Mouse (Mus musculus): ENCODE data around the gene Wif1. TPM values are rescaled to one million over a fixed set of nuclear protein-coding genes. Genes with fewer than 3 reads are reported as not detected.
A peak's percentile ranks its signal among the peaks of the same experiment; 100 is the strongest.

Wif1 gene
- polyA plus RNA-seq, 1 experiment from 2014 or later, result 1.1 TPM

- Histone ChIP-seq H3K27me3 (ENCODE audit: control insufficient read depth, insufficient read depth, low read length) (peaks cover 13% of the 10 kb centered on the region; the same call in 1 of the 2 replicates), H3K9me3 (replicated peaks; ENCODE audit: control insufficient read depth, low read length) (no peaks in the 10 kb centered on the region), H3K4me3 (ENCODE audit: low read depth, low read length) (peak overlapping the region; percentile 59), H3K36me3 (ENCODE audit: control insufficient read depth, insufficient read depth, low read length) (no peaks in the 10 kb centered on the region), H3K9ac (ENCODE audit: low read depth, low read length) (no peak overlapping the region; the same call in 1 of the 2 replicates), H3K27ac (ENCODE audit: low read depth, low read length) (no peak overlapping the region), H3K4me1 (ENCODE audit: control insufficient read depth, insufficient read depth, low read length) (peaks cover 5% of the 10 kb centered on the region), H3K4me2 (peak overlapping the region; percentile 97)
- no peak for ATAC-seq (replicated peaks; ENCODE audit: insufficient number of reproducible peaks, low FRiP score, low TSS enrichment)
- WGBS (ENCODE audit: insufficient replicate concordance), result 17% methylated on average over 5 of the region's 5 CpGs
These were observed 798 bp downstream of the Wif1 start for GRCm38 (mm10) chr10:121034569-121034947.

GRCm38 (mm10) chr10:121038556-121039284 lies 5.0 kb downstream of the Wif1 start:
- peaks cover 5% of the 10 kb centered on the region for H3K4me1 ChIP-seq (ENCODE audit: control insufficient read depth, insufficient read depth, low read length)
- no peak overlapping the region for H3K9ac ChIP-seq (ENCODE audit: low read depth, low read length)
- H3K9me3 ChIP-seq (replicated peaks; ENCODE audit: control insufficient read depth, low read length), result no peaks in the 10 kb centered on the region
- peaks cover 9% of the 10 kb centered on the region; the same call in 1 of the 2 replicates for H3K27me3 ChIP-seq (ENCODE audit: control insufficient read depth, insufficient read depth, low read length)
- no peak overlapping the region for H3K4me3 ChIP-seq (ENCODE audit: low read depth, low read length)
- no peaks in the 10 kb centered on the region for H3K36me3 ChIP-seq (ENCODE audit: control insufficient read depth, insufficient read depth, low read length)
- no peak for ATAC-seq (replicated peaks; ENCODE audit: insufficient number of reproducible peaks, low FRiP score, low TSS enrichment)
- 81% methylated on average over 4 of the region's 4 CpGs for WGBS (ENCODE audit: insufficient replicate concordance)
- H3K27ac ChIP-seq (ENCODE audit: low read depth, low read length), result no peak overlapping the region
- H3K4me2 ChIP-seq, result no peak overlapping the region

- Histone ChIP-seq H3K36me3 (ENCODE audit: control insufficient read depth, insufficient read depth, low read length) (no peaks in the 10 kb centered on the region), H3K4me1 (ENCODE audit: control insufficient read depth, insufficient read depth, low read length) (no peaks in the 10 kb centered on the region), H3K9ac (ENCODE audit: low read depth, low read length) (no peak overlapping the region), H3K27me3 (ENCODE audit: control insufficient read depth, insufficient read depth, low read length) (peaks cover 2% of the 10 kb centered on the region; the same call in 1 of the 2 replicates), H3K4me2 (no peak overlapping the region), H3K27ac (ENCODE audit: low read depth, low read length) (no peak overlapping the region), H3K9me3 (replicated peaks; ENCODE audit: control insufficient read depth, low read length) (no peaks in the 10 kb centered on the region), H3K4me3 (ENCODE audit: low read depth, low read length) (no peak overlapping the region)
- no peak for ATAC-seq (replicated peaks; ENCODE audit: insufficient number of reproducible peaks, low FRiP score, low TSS enrichment)
- 74% methylated on average over 14 of the region's 14 CpGs for WGBS (ENCODE audit: insufficient replicate concordance)
These were observed 7.2 kb downstream of the Wif1 start for GRCm38 (mm10) chr10:121040911-121041310.

- Histone ChIP-seq H3K9me3 (replicated peaks; ENCODE audit: control insufficient read depth, low read length) (no peaks in the 10 kb centered on the region), H3K27me3 (ENCODE audit: control insufficient read depth, insufficient read depth, low read length) (no peaks in the 10 kb centered on the region), H3K4me3 (ENCODE audit: low read depth, low read length) (no peak overlapping the region), H3K9ac (ENCODE audit: low read depth, low read length) (no peak overlapping the region), H3K27ac (ENCODE audit: low read depth, low read length) (no peak overlapping the region), H3K36me3 (ENCODE audit: control insufficient read depth, insufficient read depth, low read length) (no peaks in the 10 kb centered on the region), H3K4me2 (no peak overlapping the region), H3K4me1 (ENCODE audit: control insufficient read depth, insufficient read depth, low read length) (no peaks in the 10 kb centered on the region)
- no peak for ATAC-seq (replicated peaks; ENCODE audit: insufficient number of reproducible peaks, low FRiP score, low TSS enrichment)
- 78% methylated on average over 10 of the region's 10 CpGs for WGBS (ENCODE audit: insufficient replicate concordance)
These were observed 13.7 kb downstream of the Wif1 start for GRCm38 (mm10) chr10:121047440-121047839.

- no peaks in the 10 kb centered on the region for H3K9me3 ChIP-seq (replicated peaks; ENCODE audit: control insufficient read depth, low read length)
- H3K9ac ChIP-seq (ENCODE audit: low read depth, low read length), result no peak overlapping the region
- H3K4me2 ChIP-seq, result no peak overlapping the region
- 87% methylated on average over 6 of the region's 6 CpGs for WGBS (ENCODE audit: insufficient replicate concordance)
- no peaks in the 10 kb centered on the region for H3K27me3 ChIP-seq (ENCODE audit: control insufficient read depth, insufficient read depth, low read length)
- H3K4me3 ChIP-seq (ENCODE audit: low read depth, low read length), result no peak overlapping the region
- H3K27ac ChIP-seq (ENCODE audit: low read depth, low read length), result no peak overlapping the region
- no peaks in the 10 kb centered on the region for H3K36me3 ChIP-seq (ENCODE audit: control insufficient read depth, insufficient read depth, low read length)
- peaks cover 17% of the 10 kb centered on the region for H3K4me1 ChIP-seq (ENCODE audit: control insufficient read depth, insufficient read depth, low read length)
- no peak for ATAC-seq (replicated peaks; ENCODE audit: insufficient number of reproducible peaks, low FRiP score, low TSS enrichment)
These were observed 18.3 kb downstream of the Wif1 start for GRCm38 (mm10) chr10:121052076-121052475.

- Histone ChIP-seq H3K4me2 (peak overlapping the region; percentile 23), H3K4me1 (ENCODE audit: control insufficient read depth, insufficient read depth, low read length) (peaks cover 21% of the 10 kb centered on the region), H3K4me3 (ENCODE audit: low read depth, low read length) (no peak overlapping the region), H3K9ac (ENCODE audit: low read depth, low read length) (no peak overlapping the region), H3K36me3 (ENCODE audit: control insufficient read depth, insufficient read depth, low read length) (no peaks in the 10 kb centered on the region), H3K9me3 (replicated peaks; ENCODE audit: control insufficient read depth, low read length) (no peaks in the 10 kb centered on the region), H3K27ac (ENCODE audit: low read depth, low read length) (peak overlapping the region; percentile 79), H3K27me3 (ENCODE audit: control insufficient read depth, insufficient read depth, low read length) (no peaks in the 10 kb centered on the region)
- WGBS (ENCODE audit: insufficient replicate concordance), result 38% methylated on average over 13 of the region's 13 CpGs
- peak; percentile 79 for ATAC-seq (replicated peaks; ENCODE audit: insufficient number of reproducible peaks, low FRiP score, low TSS enrichment)
These were observed 21.9 kb downstream of the Wif1 start for GRCm38 (mm10) chr10:121055452-121056188.

GRCm38 (mm10) chr10:121056823-121057222 lies 23.1 kb downstream of the Wif1 start:
- 72% methylated on average over 6 of the region's 6 CpGs for WGBS (ENCODE audit: insufficient replicate concordance)

GRCm38 (mm10) chr10:121059043-121060003 lies 25.6 kb downstream of the Wif1 start:
- H3K36me3 ChIP-seq (ENCODE audit: control insufficient read depth, insufficient read depth, low read length), result no peaks in the 10 kb centered on the region
- H3K27ac ChIP-seq (ENCODE audit: low read depth, low read length), result no peak overlapping the region
- no peaks in the 10 kb centered on the region for H3K27me3 ChIP-seq (ENCODE audit: control insufficient read depth, insufficient read depth, low read length)
- WGBS (ENCODE audit: insufficient replicate concordance), result 74% methylated on average over 23 of the region's 23 CpGs
- H3K9ac ChIP-seq (ENCODE audit: low read depth, low read length), result no peak overlapping the region
- H3K4me3 ChIP-seq (ENCODE audit: low read depth, low read length), result no peak overlapping the region
- H3K4me1 ChIP-seq (ENCODE audit: control insufficient read depth, insufficient read depth, low read length), result peaks cover 21% of the 10 kb centered on the region
- H3K9me3 ChIP-seq (replicated peaks; ENCODE audit: control insufficient read depth, low read length), result no peaks in the 10 kb centered on the region
- no peak overlapping the region for H3K4me2 ChIP-seq
- ATAC-seq (replicated peaks; ENCODE audit: insufficient number of reproducible peaks, low FRiP score, low TSS enrichment), result no peak

More at GRCm38 (mm10) chr10:121056823-121057222, 23.1 kb downstream of the Wif1 start:
- Histone ChIP-seq H3K27ac (ENCODE audit: low read depth, low read length) (no peak overlapping the region), H3K9me3 (replicated peaks; ENCODE audit: control insufficient read depth, low read length) (no peaks in the 10 kb centered on the region), H3K4me3 (ENCODE audit: low read depth, low read length) (no peak overlapping the region), H3K27me3 (ENCODE audit: control insufficient read depth, insufficient read depth, low read length) (no peaks in the 10 kb centered on the region), H3K4me2 (no peak overlapping the region), H3K4me1 (ENCODE audit: control insufficient read depth, insufficient read depth, low read length) (peaks cover 21% of the 10 kb centered on the region), H3K9ac (ENCODE audit: low read depth, low read length) (no peak overlapping the region), H3K36me3 (ENCODE audit: control insufficient read depth, insufficient read depth, low read length) (no peaks in the 10 kb centered on the region)
- no peak for ATAC-seq (replicated peaks; ENCODE audit: insufficient number of reproducible peaks, low FRiP score, low TSS enrichment)
